Mouse (Mus musculus) brain, embryonic 14.5 days (tissue): ENCODE data around the gene Tinag.

ENCODE experiments used
- CTCF ChIP-seq: fragments of 200-500 bp; IDR thresholded peaks from 2 replicates; pipeline ENCODE4 v1.5.1; 2012; ENCODE audit warnings: inconsistent platforms, mild to moderate bottlenecking, moderate library complexity, borderline replicate concordance; ENCODE audit not compliant: insufficient read depth, insufficient read length; ENCODE audit errors: extremely low read depth
- POLR2A ChIP-seq: fragments of 200-500 bp; IDR thresholded peaks from 2 replicates; pipeline ENCODE4 v1.6.1; 2012; ENCODE audit warnings: mild to moderate bottlenecking, inconsistent platforms, borderline replicate concordance; ENCODE audit not compliant: poor library complexity, insufficient read depth, insufficient read length, severe bottlenecking; ENCODE audit errors: extremely low read depth

DNA sequence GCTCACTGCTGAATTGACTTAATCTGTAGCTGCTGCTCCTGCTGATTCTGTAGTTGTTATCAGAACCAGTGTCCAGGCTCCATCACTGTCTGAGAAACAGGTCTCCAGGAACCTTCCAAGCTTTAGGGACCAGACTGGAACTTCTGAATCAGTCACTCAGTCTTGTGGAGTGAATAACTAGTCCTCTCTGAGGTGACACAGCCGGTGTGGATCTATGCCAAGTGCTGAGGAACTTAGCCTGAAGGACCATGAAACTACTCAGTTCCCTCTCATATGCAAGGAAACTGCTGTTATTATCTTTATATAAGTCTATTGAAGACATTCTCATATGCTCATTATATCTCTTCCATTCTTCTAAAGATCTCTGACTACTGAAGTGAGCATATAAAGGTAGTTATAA is 49.6 kb downstream of the Tinag start:
- TF ChIP-seq CTCF = no peak
- TF ChIP-seq POLR2A = no peak
